20 mouse cellular contexts compared by ENCODE assay signal in the genomic region with DNA sequence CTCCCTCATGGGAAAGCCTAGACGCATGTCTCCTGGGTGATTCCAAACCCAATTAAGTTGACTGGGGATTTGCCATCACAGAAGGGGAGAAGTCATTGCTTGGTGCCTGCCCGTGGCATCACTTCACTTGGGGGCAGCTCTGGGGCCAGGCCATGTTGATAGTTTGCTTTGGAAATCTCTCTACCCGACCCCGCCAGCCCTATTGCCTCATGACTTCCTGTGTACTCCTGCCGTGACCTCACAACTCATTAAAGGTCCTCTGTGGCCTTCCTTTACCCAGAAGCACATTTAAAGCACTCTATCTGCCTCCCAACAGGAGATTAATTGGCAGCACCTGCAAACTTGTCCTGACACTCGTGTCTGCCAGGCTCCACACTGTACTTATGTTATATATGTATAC.
DNase-seq lines count a peak whose midpoint lies in the region; ATAC-seq and TF ChIP-seq lines count a peak whose summit lies in the region.
"Had no signal": no experiment of that assay in that cellular context is flagged by ENCODE, and none has a peak within 500 bp of the region (broad histone marks: within the 10 kb centered on the region; RNA-seq: fewer than 3 reads in every experiment).

No protein-coding gene starts in this region.

- H3K27ac ChIP-seq in kidney, adult 2 months (ENCODE audit: insufficient read depth, low read depth, low read length), result no peak overlapping the region
- H3K27ac ChIP-seq in kidney, embryonic 16.5 days (ENCODE audit: low read length), result no peak overlapping the region
- H3K27ac ChIP-seq in lung, postnatal 0 days (ENCODE audit: low read length), result no peak overlapping the region
- H3K27ac ChIP-seq in gastrocnemius, adult 2 months, result no peak overlapping the region
- H3K27ac ChIP-seq: hindbrain, embryonic 12.5 days; left cerebral cortex, adult 2 months; limb, embryonic 12.5 days; liver, embryonic 15.5 days; neural tube, embryonic 15.5 days had no signal

- no peak for TF ChIP-seq POLR2A in kidney, adult 2 months (IDR thresholded peaks at IDR 0.05; ENCODE audit: low read depth, low read length)

- H3K9ac ChIP-seq in kidney, embryonic 16.5 days (replicated peaks; ENCODE audit: low read length), result no peak overlapping the region
- H3K9ac ChIP-seq in lung, postnatal 0 days (replicated peaks; ENCODE audit: low read depth), result no peak overlapping the region
- H3K9ac ChIP-seq: hindbrain, embryonic 12.5 days; limb, embryonic 12.5 days; liver, embryonic 15.5 days; neural tube, embryonic 15.5 days had no signal

- DNase-seq in kidney, adult 2 months, result peak; percentile 4
- DNase-seq in lung, postnatal 0 days (ENCODE audit: low spot score), result peak; percentile 39
- DNase-seq in gastrocnemius, adult 2 months, result no peak
- no peak for DNase-seq in frontal cortex, postnatal 10 days (ENCODE audit: low spot score in 2 of 2)
- DNase-seq: cerebellum, adult 8-10 months; gastrocnemius, postnatal 14 days; kidney, adult 18-20 months; kidney, postnatal 36 days; right cerebral cortex, postnatal 14 days; thymus, postnatal 36 days had no signal

- no peaks in the 10 kb centered on the region for H3K4me1 ChIP-seq in kidney, adult 2 months (ENCODE audit: control insufficient read depth, insufficient read depth, low read length)
- H3K4me1 ChIP-seq in kidney, embryonic 16.5 days (ENCODE audit: insufficient read depth, low read length), result no peaks in the 10 kb centered on the region
- no peaks in the 10 kb centered on the region; the same call in 1 of the 2 replicates for H3K4me1 ChIP-seq in lung, postnatal 0 days (ENCODE audit: insufficient read depth, low read depth, low read length)
- H3K4me1 ChIP-seq: hindbrain, embryonic 12.5 days; liver, embryonic 15.5 days had no signal

- no peak overlapping the region for H3K4me2 ChIP-seq in kidney, embryonic 16.5 days (replicated peaks; ENCODE audit: low read depth, low read length)
- H3K4me2 ChIP-seq in lung, postnatal 0 days (replicated peaks; ENCODE audit: low read depth, low read length), result no peak overlapping the region
- H3K4me2 ChIP-seq: hindbrain, embryonic 12.5 days; limb, embryonic 12.5 days; liver, embryonic 15.5 days; neural tube, embryonic 15.5 days had no signal

- no peaks in the 10 kb centered on the region for H3K27me3 ChIP-seq in kidney, adult 2 months (replicated peaks; ENCODE audit: control insufficient read depth, insufficient read depth, low read length)
- no peaks in the 10 kb centered on the region for H3K27me3 ChIP-seq in kidney, embryonic 16.5 days (ENCODE audit: insufficient read depth, low read length)
- H3K27me3 ChIP-seq in lung, postnatal 0 days (replicated peaks; ENCODE audit: insufficient read depth, low read length), result no peaks in the 10 kb centered on the region
- H3K27me3 ChIP-seq: hindbrain, embryonic 12.5 days; limb, embryonic 12.5 days; liver, embryonic 15.5 days; neural tube, embryonic 15.5 days had no signal

- 27% methylated on average over 6 of the region's 6 CpGs for WGBS in kidney, adult 2 months
- 12% methylated on average over 6 of the region's 6 CpGs for WGBS in kidney, embryonic 16.5 days
- 29% methylated on average over 6 of the region's 6 CpGs for WGBS in lung, postnatal 0 days

- no peaks in the 10 kb centered on the region for H3K9me3 ChIP-seq in kidney, embryonic 16.5 days (ENCODE audit: low read length)
- H3K9me3 ChIP-seq in lung, postnatal 0 days (ENCODE audit: low read length), result no peaks in the 10 kb centered on the region
- H3K9me3 ChIP-seq: hindbrain, embryonic 12.5 days; limb, embryonic 12.5 days; liver, embryonic 15.5 days; neural tube, embryonic 15.5 days had no signal

- H3K36me3 ChIP-seq in kidney, adult 2 months (ENCODE audit: control insufficient read depth, insufficient read depth, low read length), result no peaks in the 10 kb centered on the region
- H3K36me3 ChIP-seq in kidney, embryonic 16.5 days (ENCODE audit: insufficient read depth, low read length), result no peaks in the 10 kb centered on the region
- H3K36me3 ChIP-seq in lung, postnatal 0 days (ENCODE audit: insufficient read depth, low read length), result no peaks in the 10 kb centered on the region
- H3K36me3 ChIP-seq: hindbrain, embryonic 12.5 days; limb, embryonic 12.5 days; liver, embryonic 15.5 days; neural tube, embryonic 15.5 days had no signal

- TF ChIP-seq EP300 in lung, postnatal 0 days (IDR thresholded peaks at IDR 0.05), result no peak

- no peak for ATAC-seq in kidney, embryonic 16.5 days (ENCODE audit: low FRiP score, low TSS enrichment)
- peak; percentile 90 for ATAC-seq in granulocyte monocyte progenitor cell, adult 5-6 weeks (replicated peaks; ENCODE audit: poor library complexity, severe bottlenecking)
- ATAC-seq in lung, postnatal 0 days, result peak; percentile 52
- ATAC-seq in megakaryocyte progenitor cell, adult 5-6 weeks (replicated peaks; ENCODE audit: poor library complexity), result peak; percentile 93
- ATAC-seq: forebrain, embryonic 16.5 days; midbrain, embryonic 16.5 days had no signal

- intact Hi-C loops in gastrocnemius, adult 2 months (cut with DNase I), result no loop called here

- TF ChIP-seq CTCF in kidney, adult 2 months (conservative IDR thresholded peaks at IDR 0.05; ENCODE audit: insufficient read depth, insufficient read length, low read depth, low read length), result no peak
- TF ChIP-seq CTCF in lung, postnatal 0 days (IDR thresholded peaks at IDR 0.05), result no peak
- no peak for TF ChIP-seq CTCF in gastrocnemius, adult 2 months (IDR thresholded peaks at IDR 0.05)

- no peak overlapping the region for H3K4me3 ChIP-seq in kidney, adult 2 months (ENCODE audit: insufficient read depth, low read depth, low read length)
- H3K4me3 ChIP-seq in kidney, embryonic 16.5 days (ENCODE audit: low read length), result no peak overlapping the region
- H3K4me3 ChIP-seq in lung, postnatal 0 days (ENCODE audit: low read depth, low read length), result no peak overlapping the region
- H3K4me3 ChIP-seq in gastrocnemius, adult 2 months, result no peak overlapping the region
- H3K4me3 ChIP-seq: hindbrain, embryonic 12.5 days; left cerebral cortex, adult 2 months; limb, embryonic 12.5 days; liver, embryonic 15.5 days; neural tube, embryonic 15.5 days had no signal

Comparison
In these comparisons a context has a peak if more than half of its experiments do, and no peak if none do; other contexts are left out.
1. DNase-seq: peak in kidney, adult 2 months (single experiment) and lung, postnatal 0 days (single experiment); none in gastrocnemius, adult 2 months (single experiment) and frontal cortex, postnatal 10 days (0 of 2).